Mouse (Mus musculus): ENCODE data around the gene Hsf2bp.

DNA sequence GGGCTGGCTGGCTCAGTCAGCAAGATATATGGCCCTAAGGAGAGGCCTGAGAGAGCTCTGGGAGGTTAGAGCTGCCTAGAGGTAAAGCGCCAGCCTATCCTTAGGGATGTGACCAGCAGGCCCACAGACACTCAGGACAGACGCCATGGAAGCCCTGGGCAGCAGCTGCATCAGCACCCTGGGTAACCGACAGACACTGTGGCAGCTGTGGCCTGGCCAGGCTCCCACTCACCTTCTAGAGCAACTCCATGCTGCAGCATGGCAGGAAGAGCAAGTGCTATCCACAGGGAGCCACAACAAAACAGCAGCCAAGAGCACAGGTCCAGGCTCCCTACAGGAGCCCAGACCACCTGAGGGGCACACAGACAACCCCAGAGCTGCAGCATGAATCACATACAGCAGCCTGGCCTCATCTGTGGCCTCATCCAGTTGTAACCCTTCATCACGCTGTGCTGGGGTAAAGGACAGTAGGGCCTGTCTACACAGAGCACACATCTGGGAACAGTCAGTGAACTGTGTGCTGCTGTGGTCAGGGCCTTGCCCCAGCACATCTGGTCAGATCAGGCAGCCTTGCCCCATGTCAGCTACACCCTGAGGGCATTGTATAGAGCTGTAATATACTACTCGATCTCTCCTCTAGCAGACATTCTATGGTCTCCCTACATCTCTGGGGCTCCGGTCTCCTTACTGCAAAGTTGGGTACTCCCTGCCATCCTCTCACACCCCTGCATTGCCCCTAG, 100.9 kb downstream of the Hsf2bp start:
- TF ChIP-seq POLR2A (IDR thresholded peaks at IDR 0.05; ENCODE audit: insufficient read depth, low read depth, low read length) (no peak), CTCF (IDR thresholded peaks at IDR 0.05) (no peak), EP300 (IDR thresholded peaks at IDR 0.05; ENCODE audit: insufficient read depth, low read depth, low read length) (no peak)
